Mouse (Mus musculus): ENCODE data around the gene Cwc15. TPM values are rescaled to one million over a fixed set of nuclear protein-coding genes. Genes with fewer than 3 reads are reported as not detected.

The Cwc15 gene
- polyA plus RNA-seq, 1 experiment from 2014 or later, result 138 TPM

DNA sequence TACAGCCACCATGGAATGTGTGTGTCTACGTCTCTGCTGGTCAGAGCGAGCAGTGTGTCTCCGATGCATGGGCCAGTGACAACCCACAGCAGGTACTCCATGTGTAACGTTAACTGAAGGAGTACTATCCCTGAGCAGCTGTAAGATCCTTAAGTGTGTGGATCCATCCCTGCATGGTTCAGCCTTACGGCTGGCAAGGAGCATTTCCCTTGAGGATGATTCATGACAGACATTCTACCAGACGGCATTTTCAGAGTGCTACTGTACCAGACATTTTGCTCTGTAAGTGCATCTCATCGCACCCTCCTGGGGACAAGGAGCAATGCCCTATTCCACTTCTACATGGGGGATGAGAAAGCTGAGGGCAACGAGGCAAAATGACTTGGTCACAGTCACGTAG is 59.6 kb downstream of the Cwc15 start:
- peak; percentile 23; the same call in 1 of the 2 replicates for ATAC-seq (ENCODE audit: low FRiP score, low read depth)
- Histone ChIP-seq H3K27ac (replicated peaks) (no peak overlapping the region), H3K36me3 (peaks cover 8% of the 10 kb centered on the region), H3K4me1 (replicated peaks) (no peaks in the 10 kb centered on the region), H3K9me3 (no peaks in the 10 kb centered on the region), H3K27me3 (no peaks in the 10 kb centered on the region), H3K4me3 (no peak overlapping the region), H3K4me2 (no peak overlapping the region), H3K9ac (no peak overlapping the region)
- WGBS, result 83% methylated on average over 9 of the region's 9 CpGs

Other genes starting within 250 kb of the Cwc15 start
- 16.8 and 17.8 TPM in 2 replicates for gene Sesn3, start 225.6 kb upstream of the Cwc15 start, polyA plus RNA-seq (2015; fragmentation: Nextera tagmentation; extraction: Ambion mirVana)
- gene Endod1, start 119.1 kb upstream of the Cwc15 start, polyA plus RNA-seq (2015; fragmentation: Nextera tagmentation; extraction: Ambion mirVana), result 30.6 and 32.5 TPM in 2 replicates
- gene Kdm4d, start 135 bp upstream of the Cwc15 start, polyA plus RNA-seq (2015; fragmentation: Nextera tagmentation; extraction: Ambion mirVana), result 0.72 and 1.2 TPM in 2 replicates
- gene Amotl1, start 144.4 kb downstream of the Cwc15 start, polyA plus RNA-seq (2015; fragmentation: Nextera tagmentation; extraction: Ambion mirVana), result 8.1 and 8.4 TPM in 2 replicates
- 0.41 and 0.43 TPM in 2 replicates for gene Piwil4, start 240.1 kb downstream of the Cwc15 start, polyA plus RNA-seq (2015; fragmentation: Nextera tagmentation; extraction: Ambion mirVana)